Mouse (Mus musculus): ENCODE measurements at regions not wholly inside any gene's neighbourhood (a gene's known extent, or its start where the extent isn't known, plus 50 kb on each side); places are given as distances from the start of the nearest gene placed in this dataset.

- POLR2A ChIA-PET: no interaction called here
- no peak for TF ChIP-seq CTCF (IDR thresholded peaks at IDR 0.05)
- in situ Hi-C loops (cut with MboI; ENCODE audit: low pct_unique_long_range_greater_than_20kb): no loop called here
- CTCF ChIA-PET: no interaction called here
- DNase-seq (ENCODE audit: low read depth, low spot score): no peak
- no peak for ATAC-seq
- peaks cover 22% of the 10 kb centered on the region for H3K27me3 ChIP-seq
These were observed 107.1 kb downstream of the Amer3 start for GRCm38 (mm10) chr1:34686539-34686938.

DNA sequence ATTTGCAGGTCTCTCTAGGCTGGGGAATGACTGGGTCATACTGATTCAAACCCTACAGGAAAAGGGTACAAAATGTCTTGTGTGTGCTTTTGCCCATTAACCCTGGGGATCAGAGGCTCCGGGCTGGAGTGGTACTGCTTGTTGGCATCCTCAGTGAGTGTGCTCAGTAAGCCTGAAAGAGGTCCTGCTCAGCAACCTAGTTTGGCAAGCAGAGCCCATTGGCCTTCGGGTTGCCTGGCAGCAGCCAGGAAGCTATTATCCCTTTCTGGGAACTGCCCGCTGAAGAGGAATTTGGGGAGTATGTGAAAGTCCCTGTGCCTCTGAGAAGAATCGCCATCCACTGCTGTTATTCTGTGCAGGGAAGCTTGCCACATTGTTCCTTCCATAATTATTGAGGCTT lies 117.1 kb downstream of the Amer3 start:
- peaks cover 22% of the 10 kb centered on the region for H3K27me3 ChIP-seq
- no peak for DNase-seq (ENCODE audit: low read depth, low spot score)
- ChIA-PET CTCF (no interaction called here), POLR2A (no interaction called here)
- ATAC-seq: no peak
- in situ Hi-C loops (cut with MboI; ENCODE audit: low pct_unique_long_range_greater_than_20kb): no loop called here
- TF ChIP-seq CTCF (IDR thresholded peaks at IDR 0.05): no peak

DNA sequence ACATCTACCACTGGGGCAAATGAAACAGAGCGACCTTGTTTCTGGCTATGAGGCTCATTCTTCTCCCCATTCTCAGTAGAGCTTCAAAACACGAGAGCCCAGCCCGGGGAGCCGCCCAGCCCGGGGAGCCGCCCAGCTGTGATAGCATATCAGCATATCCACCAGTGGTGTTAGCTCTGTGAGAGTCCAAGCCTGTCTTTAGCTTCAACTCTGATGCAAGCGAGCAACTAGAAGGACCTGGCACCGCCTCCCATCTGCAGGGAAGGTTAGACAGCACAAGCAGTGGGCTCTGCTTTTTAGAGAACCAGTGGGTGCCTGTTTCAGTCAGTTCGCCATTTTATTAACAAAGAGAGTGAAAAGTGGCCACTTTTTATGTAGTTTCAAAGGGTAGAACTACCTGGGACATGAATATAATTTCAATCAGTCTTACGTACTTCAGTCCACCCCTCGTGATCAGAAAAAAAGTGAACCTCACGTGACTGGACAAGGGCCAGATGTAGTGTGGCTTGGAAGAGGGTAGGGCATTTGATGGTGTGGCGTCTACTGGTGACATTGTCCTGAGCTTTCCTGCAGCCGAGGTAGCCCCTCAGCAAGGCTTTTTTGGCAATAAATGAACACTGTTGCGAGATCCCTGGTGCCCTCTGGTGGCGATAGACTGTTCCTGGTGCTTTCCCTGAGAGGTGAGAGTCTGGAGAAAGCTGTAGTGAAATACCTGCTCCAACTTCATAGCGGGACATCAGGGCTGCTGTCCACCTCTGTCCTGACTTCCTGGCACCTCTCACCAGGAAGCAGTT lies 121.0 kb downstream of the Amer3 start:
- CTCF ChIA-PET: no interaction called here
- DNase-seq (ENCODE audit: low read depth, low spot score): no peak
- POLR2A ChIA-PET: no interaction called here
- in situ Hi-C loops (cut with MboI; ENCODE audit: low pct_unique_long_range_greater_than_20kb): no loop called here
- TF ChIP-seq CTCF (IDR thresholded peaks at IDR 0.05): peak; percentile 64
- ATAC-seq: no peak
- peaks cover 39% of the 10 kb centered on the region for H3K27me3 ChIP-seq

DNA sequence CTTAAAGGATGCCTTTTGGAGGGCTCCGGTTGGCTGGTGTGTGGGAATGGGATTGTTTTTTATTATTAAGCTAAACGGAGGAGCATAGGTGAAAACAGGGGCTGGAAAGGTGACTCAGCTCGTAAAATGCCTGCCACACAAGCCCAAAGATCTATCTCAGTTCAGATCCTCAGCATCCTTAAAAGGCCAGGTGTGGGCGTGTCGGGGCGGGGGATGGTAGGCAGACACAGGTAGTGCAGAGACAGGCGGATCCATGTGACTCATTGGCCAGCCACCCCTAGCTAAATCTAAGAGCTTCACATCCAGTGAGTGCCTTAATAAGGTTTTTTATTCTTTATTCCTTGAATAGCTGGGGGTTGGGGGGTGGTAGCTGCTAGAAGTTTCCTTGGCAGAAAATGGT lies 122.0 kb downstream of the Amer3 start:
- ChIA-PET POLR2A (no interaction called here), CTCF (no interaction called here)

GRCm38 (mm10) chr1:34709089-34709488 lies 129.6 kb downstream of the Amer3 start:
- H3K27me3 ChIP-seq: peaks cover 37% of the 10 kb centered on the region
- TF ChIP-seq CTCF (IDR thresholded peaks at IDR 0.05): no peak
- CTCF ChIA-PET: no interaction called here
- in situ Hi-C loops (cut with MboI; ENCODE audit: low pct_unique_long_range_greater_than_20kb): no loop called here
- ATAC-seq (no peak), DNase-seq (ENCODE audit: low read depth, low spot score) (no peak)
- POLR2A ChIA-PET: no interaction called here

More for the DNA sequence above, 122.0 kb downstream of the Amer3 start:
- TF ChIP-seq CTCF (IDR thresholded peaks at IDR 0.05): no peak
- DNase-seq (ENCODE audit: low read depth, low spot score) (no peak), ATAC-seq (no peak)
- in situ Hi-C loops (cut with MboI; ENCODE audit: low pct_unique_long_range_greater_than_20kb): no loop called here
- H3K27me3 ChIP-seq: peaks cover 48% of the 10 kb centered on the region

DNA sequence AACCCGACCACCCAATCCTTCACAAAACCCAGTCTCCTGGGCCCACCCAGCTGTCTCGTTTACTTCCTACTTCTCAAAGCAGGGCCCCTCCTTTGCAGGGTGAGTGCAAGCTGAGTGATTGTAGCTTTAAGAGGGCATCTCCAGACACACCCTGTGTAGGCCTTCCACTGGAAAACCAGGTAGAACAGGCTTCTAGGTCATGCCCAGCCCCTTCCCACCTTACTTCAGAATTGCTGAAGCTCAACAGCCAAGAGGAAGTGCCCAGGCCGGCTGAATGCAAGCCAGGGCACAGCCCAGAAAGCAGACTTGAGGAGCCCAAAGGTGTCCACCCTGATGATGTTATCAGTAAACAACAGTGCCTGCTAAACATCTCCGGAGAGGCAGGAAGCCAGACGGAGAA lies 120.2 kb downstream of the Fam168b start:
- POLR2A ChIA-PET: no interaction called here
- no peak for DNase-seq (ENCODE audit: low read depth, low spot score)
- CTCF ChIA-PET: no interaction called here
- no peak for ATAC-seq
- no peak for TF ChIP-seq CTCF (IDR thresholded peaks at IDR 0.05)
- peaks cover 48% of the 10 kb centered on the region for H3K27me3 ChIP-seq
- in situ Hi-C loops (cut with MboI; ENCODE audit: low pct_unique_long_range_greater_than_20kb): no loop called here

DNA sequence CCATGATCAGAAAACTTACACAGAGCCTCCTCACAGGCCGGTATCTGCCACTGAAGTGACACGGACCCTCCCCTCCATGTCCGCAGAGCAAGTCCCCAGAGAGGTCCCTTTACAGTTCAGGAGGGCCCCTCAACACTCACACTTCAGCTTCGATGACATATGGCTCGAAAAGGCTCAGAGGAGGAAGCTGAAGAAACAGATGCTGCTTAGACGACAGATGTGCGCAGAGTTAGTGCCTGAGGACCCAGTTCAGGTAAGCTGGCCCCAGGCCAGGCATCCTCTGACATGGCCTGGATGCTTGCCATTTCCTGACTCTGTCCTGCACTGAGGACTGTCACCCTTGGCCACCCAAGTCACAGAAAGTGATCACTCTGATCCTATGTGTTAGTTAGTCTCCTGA lies 110.7 kb downstream of the Fam168b start:
- in situ Hi-C loops (cut with MboI; ENCODE audit: low pct_unique_long_range_greater_than_20kb): no loop called here
- no peak for TF ChIP-seq CTCF (IDR thresholded peaks at IDR 0.05)
- peaks cover 10% of the 10 kb centered on the region for H3K27me3 ChIP-seq
- ATAC-seq: no peak
- CTCF ChIA-PET: no interaction called here
- no peak for DNase-seq (ENCODE audit: low read depth, low spot score)
- POLR2A ChIA-PET: no interaction called here

GRCm38 (mm10) chr1:34733026-34733913 lies 109.6 kb downstream of the Fam168b start:
- in situ Hi-C loops (cut with MboI; ENCODE audit: low pct_unique_long_range_greater_than_20kb): no loop called here
- POLR2A ChIA-PET: no interaction called here
- no peak for DNase-seq (ENCODE audit: low read depth, low spot score)
- CTCF ChIA-PET: interaction anchor here (0.6 kb wide), 1 partner anchor 17 kb away, joined by 3 read pairs; no protein-coding TSS in a partner anchor
- TF ChIP-seq CTCF (IDR thresholded peaks at IDR 0.05): no peak
- ATAC-seq: no peak
- H3K27me3 ChIP-seq: peaks cover 10% of the 10 kb centered on the region

- CTCF ChIA-PET: interaction anchor here (0.7 to 1.4 kb wide), 6 partner anchors 11 to 155 kb away, joined by 3 to 5 read pairs (median 3); partner anchors contain the start of gene Plekhb2
- DNase-seq (ENCODE audit: low read depth, low spot score) (no peak), ATAC-seq (no peak)
- POLR2A ChIA-PET: no interaction called here
- peaks cover 9% of the 10 kb centered on the region for H3K27me3 ChIP-seq
- peak; percentile 80 for TF ChIP-seq CTCF (IDR thresholded peaks at IDR 0.05)
- in situ Hi-C loops (cut with MboI; ENCODE audit: low pct_unique_long_range_greater_than_20kb): no loop called here
These were observed 104.3 kb downstream of the Fam168b start for GRCm38 (mm10) chr1:34738386-34739067.

GRCm38 (mm10) chr1:34739621-34740020 lies 103.2 kb downstream of the Fam168b start:
- TF ChIP-seq CTCF (IDR thresholded peaks at IDR 0.05): no peak
- in situ Hi-C loops (cut with MboI; ENCODE audit: low pct_unique_long_range_greater_than_20kb): loop anchor here (5.0 kb wide), 1 partner anchor 133 kb away; no protein-coding TSS in a partner anchor
- ChIA-PET CTCF (no interaction called here), POLR2A (no interaction called here)
- H3K27me3 ChIP-seq: peaks cover 9% of the 10 kb centered on the region
- no peak for DNase-seq (ENCODE audit: low read depth, low spot score)
- no peak for ATAC-seq

All from Patski (cell line).